Mouse (Mus musculus) heart, embryonic 16.5 days (tissue): ENCODE measurements around the gene Trio. TPM values are rescaled to one million over a fixed set of nuclear protein-coding genes. Genes with fewer than 3 reads are reported as not detected.
"Not testable (repeated sequence)": the region's sequence is repeated elsewhere in the genome, so short reads cannot be mapped to it uniquely, and the experiment has no call there.

ENCODE experiments used
- ATAC-seq: fragments of 200-750 bp; cut with Nextera tagmentation; replicated peaks from 2 replicates; pipeline ENCODE4 v1.8.0; 2017; ENCODE audit warnings: moderate number of reproducible peaks; ENCODE audit not compliant: insufficient read depth, low FRiP score; ENCODE audit errors: extremely low read depth
- H3K27ac ChIP-seq: fragments of 300-500 bp; sonication (generic); 2 replicates; pipeline ENCODE4 v1.5.1; 2014; ENCODE audit warnings: mild to moderate bottlenecking, low read length, control low read depth, moderate library complexity
- H3K27me3 ChIP-seq: fragments of 300-500 bp; sonication (generic); 2 replicates; pipeline ENCODE4 v1.6.1; 2014; ENCODE audit warnings: low read length, mixed read lengths; ENCODE audit not compliant: control insufficient read depth, insufficient read depth
- H3K36me3 ChIP-seq: fragments of 300-500 bp; sonication (generic); 2 replicates; pipeline ENCODE4 v1.6.1; 2014; ENCODE audit not compliant: control insufficient read depth, insufficient read depth
- H3K4me1 ChIP-seq: fragments of 300-500 bp; sonication (generic); 2 replicates; pipeline ENCODE4 v1.6.1; 2014; ENCODE audit warnings: low read length, mixed read lengths; ENCODE audit not compliant: control insufficient read depth, insufficient read depth
- H3K4me2 ChIP-seq: fragments of 300-500 bp; sonication (generic); 2 replicates; pipeline ENCODE4 v1.6.1; 2014; ENCODE audit warnings: low read depth, mild to moderate bottlenecking, control low read depth, low read length
- H3K4me3 ChIP-seq: fragments of 300-500 bp; sonication (generic); 2 replicates; pipeline ENCODE4 v1.5.1; 2014; ENCODE audit warnings: mild to moderate bottlenecking, control low read depth, low read length
- H3K9ac ChIP-seq: fragments of 300-500 bp; sonication (generic); 2 replicates; pipeline ENCODE4 v1.6.1; 2014; ENCODE audit warnings: low read length, control low read depth
- H3K9me3 ChIP-seq: fragments of 300-500 bp; sonication (generic); replicated peaks from 2 replicates; pipeline ENCODE4 v1.6.1; 2016; ENCODE audit warnings: low read length; ENCODE audit not compliant: control insufficient read depth
- WGBS: fragments of 180-500 bp; shearing (Covaris S2); extraction: QIAGEN DNeasy Blood & Tissue Kit; methylation state at CpG from one replicate; pipeline ENCODE4 v1.1.7; 2014; 5-methylcytosine and 5-hydroxymethylcytosine counted together
- polyA plus RNA-seq: library from polyadenylated mRNA; unstranded; fragments of >200 nt; fragmentation: Nextera tagmentation; extraction: Ambion mirVana; gene quantifications from 2 replicates; pipeline ENCODE4 v1.2.1, GENCODE M21; 2015

Gene Trio
- polyA plus RNA-seq, 1 experiment from 2014 or later: 18.7 TPM

- 0 out of 2 replicates have a peak, but pooled peaks have one; percentile 12 for ATAC-seq
- peak overlapping the region; percentile 19; the same call in 1 of the 2 replicates for H3K4me2 ChIP-seq
- H3K9me3 ChIP-seq: peaks cover 3% of the 10 kb centered on the region; the same call in 1 of the 2 replicates
- H3K27ac ChIP-seq: peak overlapping the region; percentile 58
- no peak overlapping the region for H3K4me3 ChIP-seq
- no peaks in the 10 kb centered on the region for H3K36me3 ChIP-seq
- H3K27me3 ChIP-seq: no peaks in the 10 kb centered on the region
- WGBS: 42% methylated on average over 6 of the region's 6 CpGs
- peaks cover 14% of the 10 kb centered on the region for H3K4me1 ChIP-seq
- H3K9ac ChIP-seq: no peak overlapping the region
These were observed 301.4 kb downstream of the Trio start for GRCm38 (mm10) chr15:27724298-27724697.

- H3K4me3 ChIP-seq: no peak overlapping the region
- H3K36me3 ChIP-seq: no peaks in the 10 kb centered on the region
- no peak; the same call in 1 of the 2 replicates for ATAC-seq
- H3K27ac ChIP-seq: no peak overlapping the region; the same call in 1 of the 2 replicates
- no peak overlapping the region for H3K9ac ChIP-seq
- H3K4me2 ChIP-seq: no peak overlapping the region
- H3K27me3 ChIP-seq: no peaks in the 10 kb centered on the region
- H3K9me3 ChIP-seq: peaks cover 3% of the 10 kb centered on the region; the same call in 1 of the 2 replicates
- WGBS: 30% methylated on average over 6 of the region's 6 CpGs
- peaks cover 14% of the 10 kb centered on the region for H3K4me1 ChIP-seq
These were observed 301.9 kb downstream of the Trio start for GRCm38 (mm10) chr15:27723746-27724145.

GRCm38 (mm10) chr15:27720297-27720696 is 305.4 kb downstream of the Trio start:
- not testable (repeated sequence) for H3K27ac ChIP-seq, H3K9me3 ChIP-seq, H3K4me2 ChIP-seq, H3K9ac ChIP-seq, H3K4me3 ChIP-seq, H3K27me3 ChIP-seq, H3K36me3 ChIP-seq, ATAC-seq
- peaks cover 14% of the 10 kb centered on the region for H3K4me1 ChIP-seq
- 73% methylated on average over 8 of the region's 8 CpGs for WGBS

- Histone ChIP-seq H3K4me3 (no peak overlapping the region), H3K27ac (no peak overlapping the region), H3K9ac (no peak overlapping the region), H3K27me3 (no peaks in the 10 kb centered on the region), H3K9me3 (peaks cover 3% of the 10 kb centered on the region; the same call in 1 of the 2 replicates), H3K4me1 (no peaks in the 10 kb centered on the region), H3K36me3 (no peaks in the 10 kb centered on the region), H3K4me2 (no peak overlapping the region)
- no peak for ATAC-seq
- WGBS: 71% methylated on average over 7 of the region's 7 CpGs
These were observed 307.0 kb downstream of the Trio start for GRCm38 (mm10) chr15:27718668-27719067.

GRCm38 (mm10) chr15:27715331-27715730 is 310.3 kb downstream of the Trio start:
- no peak overlapping the region for H3K27ac ChIP-seq
- H3K4me3 ChIP-seq: no peak overlapping the region
- no peaks in the 10 kb centered on the region for H3K36me3 ChIP-seq
- no peaks in the 10 kb centered on the region for H3K9me3 ChIP-seq
- H3K27me3 ChIP-seq: no peaks in the 10 kb centered on the region
- ATAC-seq: no peak
- no peak overlapping the region for H3K4me2 ChIP-seq
- H3K4me1 ChIP-seq: no peaks in the 10 kb centered on the region
- H3K9ac ChIP-seq: 0 out of 2 replicates have a peak overlapping the region, but pooled peaks have one; percentile 35
- WGBS: 25% methylated on average over 3 of the region's 3 CpGs

- no peak overlapping the region for H3K4me3 ChIP-seq
- 72% methylated on average over 9 of the region's 9 CpGs for WGBS
- no peaks in the 10 kb centered on the region for H3K36me3 ChIP-seq
- no peaks in the 10 kb centered on the region for H3K9me3 ChIP-seq
- no peaks in the 10 kb centered on the region for H3K4me1 ChIP-seq
- no peaks in the 10 kb centered on the region for H3K27me3 ChIP-seq
- H3K27ac ChIP-seq: no peak overlapping the region
- H3K4me2 ChIP-seq: no peak overlapping the region
- H3K9ac ChIP-seq: no peak overlapping the region
- ATAC-seq: no peak
These were observed 314.9 kb downstream of the Trio start for GRCm38 (mm10) chr15:27710698-27711097.

- WGBS: 73% methylated on average over 7 of the region's 7 CpGs
- ATAC-seq: no peak
These were observed 316.6 kb downstream of the Trio start for GRCm38 (mm10) chr15:27708968-27709612.

GRCm38 (mm10) chr15:27708499-27708898 is 317.1 kb downstream of the Trio start:
- Histone ChIP-seq H3K4me3 (no peak overlapping the region), H3K4me2 (no peak overlapping the region), H3K9me3 (no peaks in the 10 kb centered on the region), H3K27ac (no peak overlapping the region), H3K9ac (no peak overlapping the region), H3K36me3 (no peaks in the 10 kb centered on the region), H3K27me3 (no peaks in the 10 kb centered on the region), H3K4me1 (no peaks in the 10 kb centered on the region)
- 57% methylated on average over 3 of the region's 3 CpGs for WGBS
- no peak for ATAC-seq

More at GRCm38 (mm10) chr15:27708968-27709612, 316.6 kb downstream of the Trio start:
- Histone ChIP-seq H3K9me3 (no peaks in the 10 kb centered on the region), H3K27ac (no peak overlapping the region), H3K4me2 (no peak overlapping the region), H3K9ac (no peak overlapping the region), H3K27me3 (no peaks in the 10 kb centered on the region), H3K4me3 (no peak overlapping the region), H3K36me3 (no peaks in the 10 kb centered on the region), H3K4me1 (no peaks in the 10 kb centered on the region)

- 0% methylated on average over 1 of the region's 1 CpGs for WGBS
- Histone ChIP-seq H3K27ac (peak overlapping the region; percentile 48), H3K4me1 (peaks cover 9% of the 10 kb centered on the region), H3K9me3 (peaks cover 3% of the 10 kb centered on the region; the same call in 1 of the 2 replicates), H3K36me3 (no peaks in the 10 kb centered on the region), H3K4me3 (no peak overlapping the region), H3K4me2 (peak overlapping the region; percentile 17; the same call in 1 of the 2 replicates), H3K9ac (no peak overlapping the region), H3K27me3 (no peaks in the 10 kb centered on the region)
- ATAC-seq: no peak
These were observed 322.7 kb downstream of the Trio start for GRCm38 (mm10) chr15:27702972-27703313.
